Mouse (Mus musculus): ENCODE measurements at regions not wholly inside any gene's neighbourhood (a gene's known extent, or its start where the extent isn't known, plus 50 kb on each side); places are given as distances from the start of the nearest gene placed in this dataset.

- DNase-seq (ENCODE audit: low spot score in 2 of 2) = no peak
Measured at GRCm38 (mm10) chr8:34549786-34550185, 438.2 kb upstream of the Gm10131 start.

GRCm38 (mm10) chr8:34546815-34547214 lies 435.3 kb upstream of the Gm10131 start:
- no peak for DNase-seq (ENCODE audit: low spot score in 2 of 2)

DNA sequence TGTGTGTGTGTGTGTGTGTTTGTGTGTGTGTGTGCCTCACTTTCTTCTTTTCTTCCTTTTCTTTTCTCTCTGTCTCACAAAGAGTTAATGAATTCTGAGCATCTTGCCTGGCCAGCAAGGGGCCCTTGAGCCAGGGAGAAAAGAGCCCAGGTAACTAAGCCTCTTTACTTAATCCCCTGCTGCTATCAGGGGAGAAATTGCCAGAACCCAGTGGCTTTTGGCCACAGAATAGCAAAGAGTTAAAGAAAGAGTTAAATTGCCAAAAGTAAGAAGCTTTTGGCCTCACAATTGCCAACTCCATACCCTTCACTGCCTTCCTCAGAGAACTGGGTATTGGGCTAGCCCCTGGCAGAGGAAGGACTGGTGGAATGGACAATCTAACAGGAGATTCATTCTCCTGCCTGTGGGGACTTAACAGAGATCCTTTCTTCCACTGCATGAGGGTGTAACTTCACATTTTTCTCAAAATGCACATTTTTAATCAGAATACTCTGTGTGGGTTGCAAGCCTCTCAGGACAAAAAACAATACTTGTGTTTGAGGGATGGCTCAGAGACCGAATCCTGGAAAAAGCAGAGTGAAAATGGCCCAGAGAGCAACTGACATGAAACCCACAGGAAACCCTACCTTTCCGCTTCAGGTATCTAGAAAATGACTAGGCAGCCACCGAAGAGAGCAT lies 431.0 kb upstream of the Gm10131 start:
- no peak for DNase-seq (ENCODE audit: low spot score in 2 of 2)

- DNase-seq (ENCODE audit: low spot score in 2 of 2) = no peak
Measured at GRCm38 (mm10) chr8:34539232-34539631, 427.7 kb upstream of the Gm10131 start.

GRCm38 (mm10) chr8:34535434-34535833 lies 423.9 kb upstream of the Gm10131 start:
- no peak for DNase-seq (ENCODE audit: low spot score in 2 of 2)

- no peak for DNase-seq (ENCODE audit: low spot score in 2 of 2)
Measured at GRCm38 (mm10) chr8:34533421-34533820, 421.9 kb upstream of the Gm10131 start.

- DNase-seq (ENCODE audit: low spot score in 2 of 2) = no peak
Measured at GRCm38 (mm10) chr8:34530896-34531679, 419.6 kb upstream of the Gm10131 start.

- no peak for DNase-seq (ENCODE audit: low spot score in 2 of 2)
Measured at GRCm38 (mm10) chr8:34530046-34530445, 418.5 kb upstream of the Gm10131 start.

DNA sequence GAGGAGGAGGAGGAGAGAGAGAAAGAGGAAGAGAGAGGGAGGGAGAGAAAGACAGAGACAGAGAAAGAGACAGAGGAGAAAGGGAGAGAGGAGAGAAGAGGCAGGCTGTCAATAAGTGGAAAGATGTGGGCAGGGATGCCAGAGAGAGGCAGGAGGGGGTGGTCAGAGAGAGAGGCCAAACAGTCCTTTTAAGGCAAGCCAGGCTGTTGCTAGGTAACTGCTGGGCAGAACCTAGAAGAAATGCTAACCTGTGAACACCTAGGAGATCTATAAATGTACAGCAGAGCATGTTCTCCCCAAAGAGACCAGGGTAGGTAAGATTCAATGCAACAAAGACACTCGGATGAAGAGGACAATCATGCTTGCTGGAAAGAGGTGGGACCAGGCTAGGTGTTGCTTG lies 417.9 kb upstream of the Gm10131 start:
- DNase-seq (ENCODE audit: low spot score in 2 of 2) = no peak

- no peak for DNase-seq (ENCODE audit: low spot score in 2 of 2)
Measured at GRCm38 (mm10) chr8:34528213-34528612, 416.7 kb upstream of the Gm10131 start.

GRCm38 (mm10) chr8:34525231-34525630 lies 413.7 kb upstream of the Gm10131 start:
- DNase-seq (ENCODE audit: low spot score in 2 of 2) = no peak

DNA sequence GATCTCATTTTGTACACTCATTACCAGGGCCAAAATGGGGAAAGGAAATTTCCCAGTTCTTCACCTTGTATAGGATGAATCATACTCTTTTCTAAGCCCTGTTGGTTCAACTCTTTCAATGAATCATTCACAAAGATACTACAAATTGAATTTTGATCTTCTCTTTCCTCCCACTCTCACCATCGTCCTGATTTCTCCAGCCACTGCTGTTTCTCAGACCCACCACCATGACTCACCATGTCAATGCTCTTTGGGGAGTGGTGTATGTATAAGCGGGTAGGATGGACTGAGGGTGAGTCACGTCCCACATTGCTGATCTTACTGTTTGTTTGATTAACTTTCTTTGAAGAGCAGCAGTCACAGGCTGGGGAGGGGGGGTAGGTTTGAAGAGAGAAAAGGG lies 412.3 kb upstream of the Gm10131 start:
- DNase-seq (ENCODE audit: low spot score in 2 of 2) = no peak

DNA sequence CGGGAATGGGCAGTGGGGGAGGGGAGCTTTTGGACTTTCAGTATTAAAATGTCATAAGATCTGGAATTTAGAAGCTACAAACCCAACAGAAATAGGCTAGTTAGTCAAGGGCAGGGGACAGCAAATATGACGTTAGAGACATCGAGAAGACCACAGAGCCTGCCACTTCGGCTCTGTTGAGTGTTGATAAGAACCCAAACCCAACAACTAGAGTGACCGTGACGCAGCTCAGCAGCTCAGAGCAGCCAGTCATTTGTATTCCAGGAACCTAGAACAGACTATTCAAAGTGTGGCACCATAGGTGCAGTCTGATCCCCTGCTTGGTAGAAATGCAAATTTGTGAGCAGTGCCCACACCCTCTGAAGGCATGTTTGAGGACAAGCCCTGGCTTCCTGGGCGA lies 409.8 kb upstream of the Gm10131 start:
- no peak for DNase-seq (ENCODE audit: low spot score in 2 of 2)

GRCm38 (mm10) chr8:34520664-34521063 lies 409.1 kb upstream of the Gm10131 start:
- DNase-seq (ENCODE audit: low spot score in 2 of 2) = no peak

- DNase-seq (ENCODE audit: low spot score in 2 of 2) = no peak
Measured at GRCm38 (mm10) chr8:34513459-34514090, 402.0 kb upstream of the Gm10131 start.

- no peak for DNase-seq (ENCODE audit: low spot score in 2 of 2)
Measured at GRCm38 (mm10) chr8:34505829-34506555, 394.5 kb upstream of the Gm10131 start.

DNA sequence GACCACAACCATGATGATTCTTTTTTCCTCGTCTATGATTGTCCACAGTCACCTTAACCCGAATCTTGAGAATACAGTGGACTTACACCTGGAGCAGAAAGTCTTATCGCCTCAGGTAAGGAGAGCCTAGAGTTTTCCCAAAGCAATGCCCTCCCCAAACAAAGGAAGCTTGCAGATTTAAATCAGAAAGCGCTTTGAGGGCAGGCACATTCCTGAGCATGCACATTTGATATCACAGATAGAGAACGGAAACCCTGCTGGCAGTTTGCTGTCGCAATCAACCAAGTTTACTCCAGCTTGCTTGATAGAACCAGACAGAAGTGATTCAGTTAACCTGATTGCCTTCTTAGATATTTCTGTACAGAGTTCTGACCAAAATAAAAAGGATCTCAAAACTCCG lies 393.6 kb upstream of the Gm10131 start:
- DNase-seq (ENCODE audit: low spot score in 2 of 2) = no peak

DNA sequence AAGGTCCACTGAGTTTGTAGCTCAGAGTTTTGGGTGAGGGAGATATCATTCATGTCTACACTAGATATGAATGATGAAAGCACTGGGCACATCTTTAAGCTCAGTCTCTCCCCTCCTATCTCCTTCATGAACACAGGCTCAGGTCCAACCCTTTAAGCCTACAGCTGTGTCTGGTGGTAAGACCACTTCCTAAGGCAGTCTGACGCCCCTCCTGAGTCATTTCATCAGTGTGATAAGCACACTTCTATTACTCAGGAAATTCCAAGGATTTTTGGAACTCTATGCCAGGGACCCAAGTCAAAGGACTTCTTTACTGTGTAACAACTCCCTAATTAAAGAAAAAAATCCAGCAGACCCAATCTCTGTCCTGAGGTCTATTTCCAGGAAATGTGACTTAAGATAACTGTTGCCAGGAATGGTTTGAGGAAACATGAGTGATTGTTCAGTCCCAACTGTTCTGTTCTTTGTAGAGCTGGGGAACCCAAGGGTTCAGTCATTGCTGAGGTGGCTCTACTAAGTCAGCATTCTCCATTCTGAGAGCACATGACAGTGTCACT lies 391.1 kb upstream of the Gm10131 start:
- DNase-seq (ENCODE audit: low spot score in 2 of 2) = no peak

DNA sequence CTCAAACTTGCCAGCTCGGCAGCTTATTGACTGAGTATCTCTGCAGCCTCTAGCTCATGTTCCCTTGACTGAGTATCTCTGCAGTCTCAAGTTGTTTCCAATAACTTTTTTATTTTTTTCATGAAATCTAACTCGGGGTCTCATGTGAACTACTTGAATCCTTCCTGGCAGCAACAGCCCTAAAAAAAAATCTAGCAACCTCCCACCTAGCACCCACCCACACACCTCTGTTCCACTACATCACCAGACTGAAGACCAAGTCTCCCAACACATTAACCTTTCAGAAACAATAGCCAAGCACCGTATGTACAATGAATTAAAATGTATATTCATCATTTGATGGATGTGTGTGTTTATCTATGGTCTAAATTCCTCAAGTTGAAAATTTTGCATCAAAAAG lies 387.7 kb upstream of the Gm10131 start:
- no peak for DNase-seq (ENCODE audit: low spot score in 2 of 2)

GRCm38 (mm10) chr8:34496751-34497150 lies 385.2 kb upstream of the Gm10131 start:
- no peak for DNase-seq (ENCODE audit: low spot score in 2 of 2)

- no peak for DNase-seq (ENCODE audit: low spot score in 2 of 2)
Measured at GRCm38 (mm10) chr8:34495974-34496373, 384.4 kb upstream of the Gm10131 start.

All from frontal cortex, postnatal 10 days (tissue).